Mouse (Mus musculus) kidney, postnatal 0 days (tissue): Measurements from ENCODE around the gene Rbm45. TPM values are rescaled to one million over a fixed set of nuclear protein-coding genes. Genes with fewer than 3 reads are reported as not detected.

Experiments
- ATAC-seq: fragments of 200-750 bp; cut with Nextera tagmentation; replicated peaks from 2 replicates; pipeline ENCODE4 v1.8.0; 2017; ENCODE audit warnings: low read depth, moderate number of reproducible peaks, moderate TSS enrichment, moderate library complexity; ENCODE audit not compliant: low FRiP score
- DNase-seq: peaks from one replicate; pipeline ENCODE4 v3.0.0-alpha.2; 2016; ENCODE audit warnings: low spot score
- H3K27ac ChIP-seq: fragments of 300-500 bp; sonication (generic); 2 replicates; pipeline ENCODE4 v1.5.1; 2014; ENCODE audit warnings: mild to moderate bottlenecking
- H3K27me3 ChIP-seq: fragments of 300-500 bp; sonication (generic); 2 replicates; pipeline ENCODE4 v1.6.1; 2014; ENCODE audit warnings: low read length, mixed read lengths; ENCODE audit not compliant: insufficient read depth
- H3K36me3 ChIP-seq: fragments of 300-500 bp; sonication (generic); 2 replicates; pipeline ENCODE4 v1.6.1; 2014; ENCODE audit warnings: low read length, mixed read lengths; ENCODE audit not compliant: insufficient read depth
- H3K4me1 ChIP-seq: fragments of 300-500 bp; sonication (generic); replicated peaks from 2 replicates; pipeline ENCODE4 v1.6.1; 2014; ENCODE audit warnings: antibody characterized with exemption, low read length, mixed read lengths; ENCODE audit not compliant: insufficient read depth
- H3K4me2 ChIP-seq: fragments of 300-500 bp; sonication (generic); 2 replicates; pipeline ENCODE4 v1.6.1; 2014; ENCODE audit warnings: mild to moderate bottlenecking, low read length, moderate library complexity, mixed read lengths
- H3K4me3 ChIP-seq: fragments of 300-500 bp; sonication (generic); replicated peaks from 2 replicates; pipeline ENCODE4 v1.5.1; 2014; ENCODE audit warnings: low read depth, low read length
- H3K9ac ChIP-seq: fragments of 300-500 bp; sonication (generic); 2 replicates; pipeline ENCODE4 v1.6.1; 2014; ENCODE audit warnings: low read depth, low read length
- H3K9me3 ChIP-seq: fragments of 300-500 bp; sonication (generic); replicated peaks from 2 replicates; pipeline ENCODE4 v1.6.1; 2016; ENCODE audit warnings: low read length, inconsistent platforms, mixed read lengths
- CTCF ChIP-seq: IDR thresholded peaks from 2 replicates; pipeline ENCODE4 v1.5.1; 2016; ENCODE audit warnings: antibody characterized with exemption, low read depth, mild to moderate bottlenecking, moderate library complexity
- WGBS: fragments of 180-500 bp; shearing (Covaris S2); extraction: QIAGEN DNeasy Blood & Tissue Kit; methylation state at CpG from one replicate; pipeline ENCODE4 v1.1.7; 2014; 5-methylcytosine and 5-hydroxymethylcytosine counted together
- polyA plus RNA-seq: library from polyadenylated mRNA; unstranded; fragments of >200 nt; fragmentation: Nextera tagmentation; extraction: Ambion mirVana; gene quantifications from 2 replicates; pipeline ENCODE4 v1.2.1, GENCODE M21; 2015

Gene Rbm45
- 19.0 and 19.4 TPM in 2 replicates for polyA plus RNA-seq

- no peaks in the 10 kb centered on the region for H3K4me1 ChIP-seq
- no peaks in the 10 kb centered on the region for H3K27me3 ChIP-seq
- H3K4me3 ChIP-seq = peak within 1 kb of the TSS; percentile 94
- H3K9me3 ChIP-seq = no peaks in the 10 kb centered on the region
- H3K36me3 ChIP-seq = peaks cover 14% of the 10 kb centered on the region; the same call in 1 of the 2 replicates
- peak within 1 kb of the TSS; percentile 70 for H3K27ac ChIP-seq
- peak within 1 kb of the TSS; percentile 92 for H3K4me2 ChIP-seq
- peak within 1 kb of the TSS; percentile 85 for H3K9ac ChIP-seq
- under 1% methylated on average over 61 of the region's 61 CpGs for WGBS
- TF ChIP-seq CTCF = peak; percentile 87
- ATAC-seq (peak; percentile 89), DNase-seq (peak; percentile 90)
These were observed at the start of gene Rbm45 for GRCm38 (mm10) chr2:76369821-76370655. Gene Rbm45, plus strand, starts transcription at chr2:76369984.

- Histone ChIP-seq H3K27me3 (no peaks in the 10 kb centered on the region), H3K27ac (no peak overlapping the region), H3K36me3 (no peaks in the 10 kb centered on the region), H3K9me3 (no peaks in the 10 kb centered on the region), H3K9ac (no peak overlapping the region), H3K4me3 (no peak overlapping the region), H3K4me2 (no peak overlapping the region), H3K4me1 (no peaks in the 10 kb centered on the region)
- TF ChIP-seq CTCF = no peak
- no peak for ATAC-seq
- DNase-seq = no peak
- WGBS = 81% methylated on average over 6 of the region's 6 CpGs
These were observed 49.4 kb upstream of the Rbm45 start for GRCm38 (mm10) chr2:76320336-76320735.

- WGBS = 57% methylated on average over 21 of the region's 21 CpGs
- no peaks in the 10 kb centered on the region for H3K36me3 ChIP-seq
- no peaks in the 10 kb centered on the region for H3K27me3 ChIP-seq
- H3K4me2 ChIP-seq = no peak overlapping the region
- no peak overlapping the region for H3K27ac ChIP-seq
- no peak for ATAC-seq
- H3K9ac ChIP-seq = no peak overlapping the region
- no peaks in the 10 kb centered on the region for H3K9me3 ChIP-seq
- H3K4me1 ChIP-seq = no peaks in the 10 kb centered on the region
- no peak overlapping the region for H3K4me3 ChIP-seq
- TF ChIP-seq CTCF = no peak
- peak; percentile 59 for DNase-seq
These were observed 46.5 kb upstream of the Rbm45 start for GRCm38 (mm10) chr2:76323185-76323875.

GRCm38 (mm10) chr2:76324463-76324862 is 45.3 kb upstream of the Rbm45 start:
- no peaks in the 10 kb centered on the region for H3K9me3 ChIP-seq
- no peak overlapping the region for H3K9ac ChIP-seq
- H3K36me3 ChIP-seq = no peaks in the 10 kb centered on the region
- no peak overlapping the region for H3K4me3 ChIP-seq
- H3K4me2 ChIP-seq = no peak overlapping the region
- H3K4me1 ChIP-seq = no peaks in the 10 kb centered on the region
- WGBS = 93% methylated on average over 5 of the region's 5 CpGs
- H3K27ac ChIP-seq = no peak overlapping the region
- no peak for TF ChIP-seq CTCF
- no peak for DNase-seq
- ATAC-seq = no peak
- H3K27me3 ChIP-seq = no peaks in the 10 kb centered on the region

- Histone ChIP-seq H3K36me3 (no peaks in the 10 kb centered on the region), H3K4me1 (no peaks in the 10 kb centered on the region), H3K9ac (no peak overlapping the region), H3K4me3 (no peak overlapping the region), H3K4me2 (no peak overlapping the region), H3K27me3 (no peaks in the 10 kb centered on the region), H3K27ac (no peak overlapping the region), H3K9me3 (no peaks in the 10 kb centered on the region)
- ATAC-seq = no peak
- WGBS = 83% methylated on average over 3 of the region's 3 CpGs
- TF ChIP-seq CTCF = no peak
- no peak for DNase-seq
These were observed 43.6 kb upstream of the Rbm45 start for GRCm38 (mm10) chr2:76326161-76326560.

GRCm38 (mm10) chr2:76330081-76330480 is 39.7 kb upstream of the Rbm45 start:
- TF ChIP-seq CTCF = no peak

More at GRCm38 (mm10) chr2:76330081-76330480, 39.7 kb upstream of the Rbm45 start:
- no peaks in the 10 kb centered on the region for H3K4me1 ChIP-seq
- H3K4me3 ChIP-seq = no peak overlapping the region
- WGBS = 89% methylated on average over 5 of the region's 5 CpGs
- H3K27me3 ChIP-seq = no peaks in the 10 kb centered on the region
- ATAC-seq = no peak
- no peak overlapping the region for H3K27ac ChIP-seq
- no peak for DNase-seq
- no peak overlapping the region for H3K4me2 ChIP-seq
- H3K36me3 ChIP-seq = no peaks in the 10 kb centered on the region
- no peaks in the 10 kb centered on the region for H3K9me3 ChIP-seq
- no peak overlapping the region for H3K9ac ChIP-seq
